Mouse (Mus musculus) bone marrow, adult 2 months (tissue): Measurements from ENCODE around the gene Gfi1b. TPM values are rescaled to one million over a fixed set of nuclear protein-coding genes. Genes with fewer than 3 reads are reported as not detected.

Experiments
- H3K27ac ChIP-seq: fragments of 200-500 bp; 2 replicates; pipeline ENCODE4 v1.5.1; 2012; ENCODE audit warnings: low read depth, mild to moderate bottlenecking, control low read depth, inconsistent platforms, low read length; ENCODE audit not compliant: control insufficient read depth, poor library complexity, insufficient read depth
- H3K4me1 ChIP-seq: fragments of 200-500 bp; 2 replicates; pipeline ENCODE4 v1.6.1; 2011; ENCODE audit warnings: low read length; ENCODE audit not compliant: control insufficient read depth, insufficient read depth
- H3K4me3 ChIP-seq: fragments of 200-500 bp; replicated peaks from 2 replicates; pipeline ENCODE3; 2011; ENCODE audit warnings: mild to moderate bottlenecking, low read depth, low read length, control low read depth; ENCODE audit not compliant: control insufficient read depth
- CTCF ChIP-seq: fragments of 200-500 bp; IDR thresholded peaks from 2 replicates; pipeline ENCODE4 v1.5.1; 2011; ENCODE audit warnings: low read length, control low read depth; ENCODE audit not compliant: control insufficient read depth, insufficient read depth
- POLR2A ChIP-seq: fragments of 200-500 bp; IDR thresholded peaks from 2 replicates; pipeline ENCODE4 v1.6.1; 2011; ENCODE audit warnings: low read depth, mild to moderate bottlenecking, control low read depth, low read length, borderline replicate concordance; ENCODE audit not compliant: control insufficient read depth
- WGBS: fragments of 180-500 bp; shearing (Covaris S2); methylation state at CpG from one replicate; pipeline ENCODE4 v1.1.7; 2018; 5-methylcytosine and 5-hydroxymethylcytosine counted together
- polyA plus RNA-seq: library from polyadenylated mRNA; stranded (reverse); fragments of >200 nt; gene quantifications from 2 replicates; pipeline ENCODE4 v1.2.4, GENCODE M21; 2011; ENCODE audit warnings: low replicate concordance; ENCODE audit not compliant: missing spikeins, insufficient read depth, insufficient read length

Gene Gfi1b
- polyA plus RNA-seq, 1 experiment: 62.0 TPM

DNA sequence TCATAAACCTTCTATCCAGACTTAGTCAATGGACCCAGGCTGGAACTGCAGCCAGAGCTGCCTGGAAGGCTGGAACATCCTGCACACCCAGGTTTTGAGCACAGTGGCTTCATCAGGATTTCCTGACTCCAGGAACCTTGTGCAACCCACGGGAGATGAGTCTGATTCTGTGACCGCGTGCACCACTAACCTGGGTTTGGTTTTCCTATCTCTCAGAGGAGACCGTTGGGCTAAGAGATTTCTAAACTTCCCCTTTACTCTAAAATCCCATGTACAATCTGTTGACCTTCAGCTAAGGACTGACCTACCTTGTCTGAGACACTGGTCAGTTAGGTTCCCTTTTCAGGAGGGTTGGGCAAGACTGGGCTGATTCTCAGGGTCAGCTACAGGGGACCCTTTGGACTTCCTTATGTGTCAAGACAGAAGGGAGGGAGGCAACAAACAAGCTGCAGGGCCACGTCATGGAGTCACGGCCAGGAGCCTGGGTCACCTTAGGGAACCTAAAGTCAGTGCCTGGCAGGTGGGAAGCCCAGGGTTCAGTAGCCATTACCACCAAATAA lies 2.9 kb downstream of the Gfi1b start:
- Histone ChIP-seq H3K4me1 (peaks cover 4% of the 10 kb centered on the region; the same call in 1 of the 2 replicates), H3K4me3 (peak overlapping the region; percentile 57), H3K27ac (peak overlapping the region; percentile 43)
- no peak for TF ChIP-seq CTCF
- no peak for TF ChIP-seq POLR2A
- 14% methylated on average over 6 of the region's 6 CpGs for WGBS

DNA sequence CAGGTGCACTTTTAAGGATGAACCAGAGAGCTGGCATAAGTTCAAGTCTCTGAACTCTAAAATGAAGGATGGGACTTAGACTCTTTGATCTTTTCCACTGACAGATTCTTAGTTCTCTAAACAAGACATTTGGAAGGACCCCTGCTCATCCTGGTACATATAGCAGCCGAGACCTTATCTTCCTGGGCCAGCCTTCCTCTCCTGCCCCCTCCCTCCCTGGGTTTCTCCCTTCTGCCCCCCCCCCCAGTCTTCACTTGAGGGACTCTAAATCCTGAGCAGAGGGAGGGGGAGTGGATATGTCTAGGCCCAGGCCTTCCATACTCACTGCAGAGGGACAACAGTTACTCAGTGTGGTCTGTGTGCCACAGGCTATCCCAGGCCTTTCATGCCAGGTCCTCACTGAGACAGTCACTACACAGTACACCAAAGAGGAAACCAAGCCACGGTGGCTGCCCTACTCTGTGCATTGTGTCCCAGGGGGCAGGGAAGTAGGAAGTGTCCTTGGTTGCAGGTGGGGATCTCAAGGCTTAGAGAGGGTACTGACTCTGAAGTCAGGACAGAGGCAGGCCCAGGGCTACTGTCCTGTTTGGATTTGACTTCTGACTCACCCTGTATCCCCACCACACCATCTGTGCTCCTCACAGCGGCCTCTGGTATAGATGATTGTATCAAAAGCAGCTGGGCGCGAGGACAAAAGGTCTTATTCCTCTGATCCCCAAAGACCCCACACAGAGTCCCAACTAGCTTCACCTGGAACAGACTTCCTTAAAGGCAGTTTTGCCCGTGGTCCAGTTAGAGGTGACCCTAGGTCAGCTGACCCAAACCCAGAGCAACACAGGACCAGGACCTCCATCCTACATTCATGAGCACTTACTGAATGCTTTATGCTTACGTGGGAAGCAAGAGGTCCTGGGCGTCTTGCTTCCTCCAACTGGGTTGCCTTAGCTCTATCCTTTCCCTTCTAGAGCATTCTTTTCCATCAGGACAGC lies 4.0 kb downstream of the Gfi1b start:
- 53% methylated on average over 8 of the region's 8 CpGs for WGBS
- peak overlapping the region; percentile 88 for H3K27ac ChIP-seq
- no peak for TF ChIP-seq CTCF
- no peak for TF ChIP-seq POLR2A
- H3K4me3 ChIP-seq: peak overlapping the region; percentile 19
- peaks cover 4% of the 10 kb centered on the region; the same call in 1 of the 2 replicates for H3K4me1 ChIP-seq

DNA sequence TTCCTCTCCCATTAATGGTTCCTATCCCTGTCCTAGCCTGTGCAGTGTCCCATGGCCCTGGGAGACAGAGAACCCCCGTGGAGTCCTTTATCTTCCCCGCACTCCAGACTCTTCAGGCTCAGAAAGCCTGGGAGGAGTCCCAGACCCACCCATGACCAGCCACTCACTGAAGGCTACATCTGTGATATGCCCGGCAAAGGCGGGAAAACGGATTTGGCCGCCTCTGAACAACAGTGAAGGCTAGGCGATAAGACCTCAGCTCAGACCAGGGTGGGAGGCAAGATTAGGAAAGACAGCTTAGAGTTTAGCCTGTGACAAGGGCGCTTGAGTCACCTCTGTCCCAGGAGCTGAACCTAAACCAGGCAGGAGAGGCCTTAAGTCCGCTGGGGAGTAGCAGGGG lies 4.9 kb downstream of the Gfi1b start:
- peak overlapping the region; percentile 88 for H3K27ac ChIP-seq
- TF ChIP-seq CTCF (no peak), POLR2A (no peak)
- 68% methylated on average over 9 of the region's 9 CpGs for WGBS
- H3K4me3 ChIP-seq: peak overlapping the region; percentile 40
- peaks cover 4% of the 10 kb centered on the region; the same call in 1 of the 2 replicates for H3K4me1 ChIP-seq

DNA sequence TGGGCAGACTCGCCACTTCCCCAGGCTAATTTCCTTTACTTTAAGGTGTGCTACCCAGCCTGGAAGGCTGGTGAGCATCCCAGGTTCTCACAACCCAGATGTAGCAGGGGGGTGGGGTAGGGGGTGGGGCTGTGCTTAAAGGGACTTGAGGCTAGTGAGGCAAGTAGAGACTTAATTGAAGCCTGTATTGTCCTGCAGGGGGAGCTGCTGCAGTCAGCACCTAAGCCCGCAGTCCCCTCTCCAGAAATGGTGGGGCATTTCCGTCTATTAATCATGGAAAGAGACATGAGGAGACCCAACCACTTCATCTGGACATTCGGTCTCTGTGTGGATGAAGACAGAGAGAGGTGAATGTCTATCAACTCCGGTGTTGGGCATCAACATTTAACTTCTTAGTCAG lies 5.4 kb downstream of the Gfi1b start:
- 54% methylated on average over 5 of the region's 5 CpGs for WGBS
- peak; percentile 59 for TF ChIP-seq CTCF
- no peak for TF ChIP-seq POLR2A
- H3K27ac ChIP-seq: peak overlapping the region; percentile 88
- peaks cover 4% of the 10 kb centered on the region; the same call in 1 of the 2 replicates for H3K4me1 ChIP-seq
- no peak overlapping the region for H3K4me3 ChIP-seq

DNA sequence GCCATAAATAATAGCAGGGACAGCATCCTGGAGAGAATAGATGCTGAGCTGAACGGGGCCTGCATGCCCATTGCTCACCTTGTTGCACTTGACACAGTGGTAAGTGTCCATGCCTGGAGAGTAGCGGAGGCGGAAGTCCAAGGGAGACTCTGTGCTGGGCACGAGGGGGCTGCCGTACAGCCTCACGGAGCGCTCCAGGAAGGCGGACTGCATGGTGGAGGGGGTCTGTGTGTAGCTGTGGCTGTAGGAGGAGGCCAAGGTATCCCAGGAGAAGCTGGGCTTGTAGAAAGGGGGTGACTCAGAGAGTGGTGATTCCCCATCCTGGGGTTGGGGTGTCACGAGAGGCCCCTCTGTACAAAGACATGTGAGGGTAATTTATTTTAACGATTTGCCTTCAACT lies 8.2 kb downstream of the Gfi1b start:
- peaks cover 2% of the 10 kb centered on the region; the same call in 1 of the 2 replicates for H3K4me1 ChIP-seq
- WGBS: 95% methylated on average over 10 of the region's 10 CpGs
- H3K27ac ChIP-seq: no peak overlapping the region

DNA sequence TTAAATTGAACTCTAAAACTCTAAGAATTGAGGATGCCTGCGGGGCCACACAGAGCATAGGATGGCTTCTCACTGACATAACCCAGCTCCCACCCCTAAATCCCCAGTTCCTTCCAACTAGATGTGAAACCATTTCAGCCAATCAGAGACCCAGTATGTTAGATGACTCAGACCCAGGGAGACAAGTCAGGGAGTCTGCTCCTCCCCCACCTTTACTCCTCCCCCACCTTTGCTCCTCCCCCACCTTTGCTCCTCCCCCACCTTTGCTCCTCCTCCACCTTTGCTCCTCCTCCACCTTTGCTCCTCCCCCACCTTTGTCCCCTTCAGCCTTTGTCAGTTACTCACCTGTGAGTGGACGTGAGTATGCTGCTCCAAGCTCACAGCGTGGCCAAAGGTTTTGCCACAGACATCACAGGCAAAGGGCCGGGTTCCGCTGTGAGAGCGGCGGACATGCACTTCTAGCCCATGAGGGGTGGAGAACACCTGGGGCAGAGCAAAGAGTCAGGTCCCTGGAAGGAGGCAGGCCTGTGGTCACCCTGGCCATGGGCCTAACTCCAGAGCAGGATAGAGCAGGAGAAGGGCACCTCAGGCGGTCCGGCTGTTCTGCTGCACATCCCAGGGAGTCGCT lies 9.2 kb downstream of the Gfi1b start:
- H3K27ac ChIP-seq: no peak overlapping the region
- TF ChIP-seq CTCF (no peak), POLR2A (no peak)
- no peak overlapping the region for H3K4me3 ChIP-seq
- peaks cover 1% of the 10 kb centered on the region; the same call in 1 of the 2 replicates for H3K4me1 ChIP-seq
- WGBS: 94% methylated on average over 10 of the region's 10 CpGs

More for the DNA sequence above, 8.2 kb downstream of the Gfi1b start:
- H3K4me3 ChIP-seq: no peak overlapping the region
- TF ChIP-seq POLR2A (no peak), CTCF (no peak)

DNA sequence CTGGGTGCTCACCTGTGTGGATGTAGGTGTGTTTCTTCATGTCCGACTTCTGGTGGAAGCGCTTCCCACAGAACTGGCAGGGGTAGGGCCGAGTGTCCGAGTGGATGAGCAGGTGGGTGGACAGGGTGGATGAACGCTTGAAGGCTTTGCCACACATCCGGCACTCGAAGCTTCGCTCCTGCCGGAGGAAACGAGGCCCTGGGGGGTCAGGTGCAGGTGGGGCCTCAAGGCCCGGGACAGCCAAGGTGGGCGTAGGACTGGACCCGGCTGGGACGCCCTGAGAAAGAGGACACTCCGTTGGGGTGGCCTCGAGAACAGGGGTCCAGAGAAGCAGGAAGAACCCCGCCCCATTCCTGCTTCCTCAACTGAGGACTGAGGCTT lies 10.4 kb downstream of the Gfi1b start:
- H3K27ac ChIP-seq: no peak overlapping the region
- TF ChIP-seq CTCF (no peak), POLR2A (no peak)
- peaks cover 2% of the 10 kb centered on the region for H3K4me1 ChIP-seq
- H3K4me3 ChIP-seq: no peak overlapping the region
- WGBS: 90% methylated on average over 17 of the region's 17 CpGs
